Mouse (Mus musculus): ENCODE results near the gene Prex1. TPM values are rescaled to one million over a fixed set of nuclear protein-coding genes. Genes with fewer than 3 reads are reported as not detected.

Prex1 gene
- polyA plus RNA-seq, 1 experiment from 2014 or later, result 16.9 TPM

DNA sequence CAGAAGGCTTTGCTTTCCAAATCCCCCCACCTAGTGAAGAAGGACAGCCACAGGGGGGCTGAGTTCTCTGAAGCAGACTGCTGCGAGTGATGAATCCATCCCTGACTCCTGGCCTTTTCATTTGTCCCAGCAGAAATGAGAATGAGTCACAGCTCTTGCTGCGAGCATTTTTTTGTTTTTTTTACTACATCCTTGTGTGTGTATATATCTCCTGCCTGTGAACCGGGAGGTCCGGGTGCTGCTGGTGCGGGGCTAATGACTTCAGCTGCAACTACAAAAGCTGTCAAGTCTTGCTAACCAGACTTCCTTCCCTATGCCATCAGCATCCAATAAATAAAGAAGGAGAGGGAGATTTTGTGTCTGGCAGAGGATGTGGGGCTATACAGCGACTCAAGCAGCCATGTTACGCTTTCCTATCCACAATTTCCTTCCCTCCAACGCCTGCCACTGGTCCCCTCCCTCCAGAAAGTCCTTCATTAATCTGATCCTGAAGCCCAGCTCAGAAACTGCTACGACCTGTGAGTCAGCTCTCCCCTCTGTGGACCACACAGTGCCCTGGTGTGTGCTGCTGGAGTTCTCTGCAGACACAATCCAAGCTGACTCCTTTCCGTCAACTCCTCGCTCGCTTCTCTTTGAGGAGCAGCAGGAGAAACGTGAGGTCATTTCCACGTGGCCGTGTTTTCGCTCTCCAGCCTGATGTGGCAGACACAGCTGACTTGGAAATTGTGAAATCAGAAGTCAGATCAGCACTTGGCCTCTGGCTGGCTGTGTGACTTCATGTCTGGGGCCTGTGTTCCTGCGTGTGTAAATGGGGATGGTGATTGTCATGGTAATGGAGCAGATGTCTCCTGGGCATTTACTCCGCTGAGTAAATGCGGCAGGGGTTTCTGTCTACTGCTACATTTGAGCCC lies 16.3 kb upstream of the Prex1 start:
- no peaks in the 10 kb centered on the region for H3K36me3 ChIP-seq (ENCODE audit: control insufficient read depth, insufficient read depth, low read length)
- no peak overlapping the region for H3K4me3 ChIP-seq (ENCODE audit: low read length)
- peak; percentile 30; the same call in 1 of the 2 replicates for ATAC-seq (ENCODE audit: low FRiP score, low TSS enrichment)
- H3K4me2 ChIP-seq (replicated peaks; ENCODE audit: low read depth, low read length), result 0 out of 2 replicates have a peak overlapping the region, but pooled peaks have one; percentile 0
- no peaks in the 10 kb centered on the region for H3K27me3 ChIP-seq (ENCODE audit: control insufficient read depth, insufficient read depth, low read length)
- no peak overlapping the region for H3K9ac ChIP-seq (ENCODE audit: low read depth, low read length)
- H3K4me1 ChIP-seq (ENCODE audit: control insufficient read depth, insufficient read depth, low read length), result peaks cover 5% of the 10 kb centered on the region; the same call in 1 of the 2 replicates
- no peaks in the 10 kb centered on the region for H3K9me3 ChIP-seq (ENCODE audit: control insufficient read depth, low read length)
- 32% methylated on average over 19 of the region's 19 CpGs for WGBS
- H3K27ac ChIP-seq (ENCODE audit: low read depth, low read length), result peak overlapping the region; percentile 60; the same call in 1 of the 2 replicates

DNA sequence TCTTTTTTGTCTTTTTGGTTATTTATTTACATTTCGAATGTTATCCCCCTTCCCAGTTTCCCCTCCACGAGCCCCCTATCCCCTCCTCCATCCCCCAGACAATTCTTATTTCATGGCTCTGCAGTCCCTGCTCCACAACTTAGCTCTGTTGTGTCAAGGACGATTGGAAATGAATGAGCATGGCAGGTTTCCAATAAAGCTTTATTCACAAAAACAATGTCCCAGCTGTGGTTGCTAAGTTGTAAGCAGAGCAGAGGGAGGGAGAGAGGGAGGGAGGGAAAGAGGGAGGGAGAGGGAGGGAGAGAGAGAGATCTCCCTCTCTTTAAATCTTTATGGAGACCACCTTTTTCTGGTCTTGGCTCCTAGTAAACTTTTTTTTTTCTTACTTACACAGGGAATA lies 15.4 kb upstream of the Prex1 start:
- Histone ChIP-seq H3K27me3 (ENCODE audit: control insufficient read depth, insufficient read depth, low read length) (no peaks in the 10 kb centered on the region), H3K4me1 (ENCODE audit: control insufficient read depth, insufficient read depth, low read length) (peaks cover 5% of the 10 kb centered on the region; the same call in 1 of the 2 replicates), H3K9ac (ENCODE audit: low read depth, low read length) (no peak overlapping the region), H3K36me3 (ENCODE audit: control insufficient read depth, insufficient read depth, low read length) (no peaks in the 10 kb centered on the region), H3K9me3 (ENCODE audit: control insufficient read depth, low read length) (no peaks in the 10 kb centered on the region), H3K4me3 (ENCODE audit: low read length) (no peak overlapping the region), H3K27ac (ENCODE audit: low read depth, low read length) (no peak overlapping the region), H3K4me2 (replicated peaks; ENCODE audit: low read depth, low read length) (no peak overlapping the region)
- 62% methylated on average over 3 of the region's 3 CpGs for WGBS
- no peak for ATAC-seq (ENCODE audit: low FRiP score, low TSS enrichment)

DNA sequence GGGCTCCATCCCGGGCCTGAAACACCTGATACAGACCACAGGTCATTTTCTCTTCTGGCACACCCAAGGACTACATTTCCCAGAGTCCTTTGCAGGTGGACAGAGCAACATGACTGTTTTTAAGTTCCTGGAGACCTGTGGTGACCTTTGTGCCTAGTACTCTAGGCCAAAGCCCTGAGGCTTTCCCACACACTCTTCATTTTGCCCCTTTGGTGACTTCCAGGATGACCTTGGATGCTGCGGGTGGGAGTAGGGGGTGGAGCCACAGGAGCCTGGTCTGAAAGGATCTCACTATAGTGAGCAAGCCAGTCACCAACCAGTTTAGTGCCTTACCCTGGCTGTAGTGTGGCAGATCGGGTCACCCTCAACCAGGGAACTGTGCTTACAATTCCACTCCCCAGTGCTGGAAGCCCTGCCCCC lies 14.6 kb upstream of the Prex1 start:
- H3K36me3 ChIP-seq (ENCODE audit: control insufficient read depth, insufficient read depth, low read length), result no peaks in the 10 kb centered on the region
- no peak overlapping the region for H3K4me3 ChIP-seq (ENCODE audit: low read length)
- H3K4me1 ChIP-seq (ENCODE audit: control insufficient read depth, insufficient read depth, low read length), result peaks cover 5% of the 10 kb centered on the region; the same call in 1 of the 2 replicates
- 58% methylated on average over 3 of the region's 3 CpGs for WGBS
- H3K9me3 ChIP-seq (ENCODE audit: control insufficient read depth, low read length), result no peaks in the 10 kb centered on the region
- H3K4me2 ChIP-seq (replicated peaks; ENCODE audit: low read depth, low read length), result no peak overlapping the region
- no peaks in the 10 kb centered on the region for H3K27me3 ChIP-seq (ENCODE audit: control insufficient read depth, insufficient read depth, low read length)
- H3K27ac ChIP-seq (ENCODE audit: low read depth, low read length), result no peak overlapping the region
- no peak for ATAC-seq (ENCODE audit: low FRiP score, low TSS enrichment)
- H3K9ac ChIP-seq (ENCODE audit: low read depth, low read length), result no peak overlapping the region

DNA sequence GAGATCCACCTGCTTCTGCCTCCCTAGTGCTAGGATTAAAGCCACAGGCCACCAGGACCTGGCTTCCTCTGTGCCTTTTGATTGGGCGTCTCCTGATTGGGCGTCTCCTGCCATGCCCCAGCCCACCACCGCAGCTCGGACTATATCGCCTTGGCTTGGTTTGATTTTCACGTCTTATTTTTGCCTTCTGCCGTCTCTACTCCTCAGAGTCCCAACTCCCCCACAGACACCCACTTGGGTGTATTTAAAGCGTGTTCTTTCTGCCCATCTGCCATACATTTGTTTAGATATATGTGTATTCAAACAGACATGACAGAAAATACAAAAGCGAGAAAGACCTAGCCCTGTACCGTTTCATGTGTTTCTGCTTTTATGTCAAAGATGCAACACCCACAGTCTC lies 14.2 kb upstream of the Prex1 start:
- Histone ChIP-seq H3K27me3 (ENCODE audit: control insufficient read depth, insufficient read depth, low read length) (no peaks in the 10 kb centered on the region), H3K4me2 (replicated peaks; ENCODE audit: low read depth, low read length) (no peak overlapping the region), H3K27ac (ENCODE audit: low read depth, low read length) (no peak overlapping the region), H3K9me3 (ENCODE audit: control insufficient read depth, low read length) (no peaks in the 10 kb centered on the region), H3K4me1 (ENCODE audit: control insufficient read depth, insufficient read depth, low read length) (peaks cover 5% of the 10 kb centered on the region; the same call in 1 of the 2 replicates), H3K9ac (ENCODE audit: low read depth, low read length) (no peak overlapping the region), H3K36me3 (ENCODE audit: control insufficient read depth, insufficient read depth, low read length) (no peaks in the 10 kb centered on the region), H3K4me3 (ENCODE audit: low read length) (no peak overlapping the region)
- 80% methylated on average over 10 of the region's 10 CpGs for WGBS
- no peak for ATAC-seq (ENCODE audit: low FRiP score, low TSS enrichment)

DNA sequence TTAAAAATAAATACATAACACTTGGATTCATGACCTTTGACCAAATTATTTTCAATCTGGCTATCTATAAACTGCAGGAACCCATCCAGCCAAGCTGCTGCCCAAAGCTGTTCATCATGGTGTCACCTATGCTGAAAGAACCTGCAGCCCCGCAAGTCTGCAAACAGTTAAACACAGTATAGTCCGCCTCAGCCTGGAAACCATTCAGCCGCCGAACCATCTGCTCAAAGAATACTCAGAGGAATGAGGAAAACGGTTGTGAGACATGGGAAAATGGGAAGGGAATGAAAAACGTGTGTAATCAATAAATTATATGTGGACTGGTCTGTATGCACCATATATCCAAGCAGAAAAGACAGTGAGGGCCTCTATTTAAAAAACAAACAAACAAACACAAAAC lies 13.3 kb upstream of the Prex1 start:
- Histone ChIP-seq H3K27ac (ENCODE audit: low read depth, low read length) (no peak overlapping the region), H3K27me3 (ENCODE audit: control insufficient read depth, insufficient read depth, low read length) (no peaks in the 10 kb centered on the region), H3K9ac (ENCODE audit: low read depth, low read length) (no peak overlapping the region), H3K9me3 (ENCODE audit: control insufficient read depth, low read length) (no peaks in the 10 kb centered on the region), H3K36me3 (ENCODE audit: control insufficient read depth, insufficient read depth, low read length) (no peaks in the 10 kb centered on the region), H3K4me2 (replicated peaks; ENCODE audit: low read depth, low read length) (no peak overlapping the region), H3K4me1 (ENCODE audit: control insufficient read depth, insufficient read depth, low read length) (peaks cover 5% of the 10 kb centered on the region; the same call in 1 of the 2 replicates), H3K4me3 (ENCODE audit: low read length) (no peak overlapping the region)
- ATAC-seq (ENCODE audit: low FRiP score, low TSS enrichment), result no peak
- 51% methylated on average over 6 of the region's 6 CpGs for WGBS

DNA sequence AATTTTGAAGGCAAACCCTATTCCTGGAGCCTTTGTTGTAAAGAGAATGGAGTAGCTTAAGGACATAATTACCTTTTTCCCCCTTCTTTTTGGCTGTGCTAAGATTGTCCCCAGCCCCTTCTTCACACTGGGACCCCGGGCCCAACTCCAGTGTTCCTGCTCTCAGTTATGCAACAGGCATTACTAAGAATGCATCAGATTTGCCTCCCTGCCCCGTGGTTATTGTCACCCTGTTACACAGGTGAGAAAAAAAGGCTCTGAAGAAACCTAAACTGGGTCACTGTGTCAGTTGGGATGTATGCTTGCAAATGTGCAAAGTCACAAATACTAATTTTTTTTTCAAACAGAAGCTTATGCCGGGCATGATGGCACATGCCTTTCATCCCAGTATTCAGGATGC lies 6.8 kb upstream of the Prex1 start:
- no peak for ATAC-seq (ENCODE audit: low FRiP score, low TSS enrichment)
- Histone ChIP-seq H3K4me1 (ENCODE audit: control insufficient read depth, insufficient read depth, low read length) (no peaks in the 10 kb centered on the region), H3K4me3 (ENCODE audit: low read length) (no peak overlapping the region), H3K4me2 (replicated peaks; ENCODE audit: low read depth, low read length) (no peak overlapping the region), H3K27me3 (ENCODE audit: control insufficient read depth, insufficient read depth, low read length) (no peaks in the 10 kb centered on the region), H3K9me3 (ENCODE audit: control insufficient read depth, low read length) (no peaks in the 10 kb centered on the region), H3K27ac (ENCODE audit: low read depth, low read length) (no peak overlapping the region), H3K36me3 (ENCODE audit: control insufficient read depth, insufficient read depth, low read length) (no peaks in the 10 kb centered on the region), H3K9ac (ENCODE audit: low read depth, low read length) (no peak overlapping the region)
- 70% methylated on average over 3 of the region's 3 CpGs for WGBS

DNA sequence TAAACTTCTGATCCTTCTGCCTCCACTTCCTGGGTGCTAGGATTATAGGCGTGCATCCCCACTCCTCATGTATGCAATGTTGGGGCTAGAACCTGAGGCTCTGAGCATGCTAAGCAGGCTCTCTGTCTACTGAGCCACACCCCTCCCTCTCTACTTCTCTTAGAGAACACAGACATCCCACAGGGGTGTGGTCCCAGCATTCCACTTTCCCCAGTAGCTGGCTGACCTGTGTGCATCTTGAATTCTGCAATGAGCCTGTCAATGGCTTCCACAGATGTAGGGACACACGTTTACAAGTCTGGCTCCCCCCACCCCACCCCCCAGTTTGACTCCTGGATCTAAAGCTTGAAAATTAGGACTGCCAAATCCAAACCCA lies 6.3 kb upstream of the Prex1 start:
- Histone ChIP-seq H3K27ac (ENCODE audit: low read depth, low read length) (no peak overlapping the region), H3K4me1 (ENCODE audit: control insufficient read depth, insufficient read depth, low read length) (no peaks in the 10 kb centered on the region), H3K4me3 (ENCODE audit: low read length) (no peak overlapping the region), H3K36me3 (ENCODE audit: control insufficient read depth, insufficient read depth, low read length) (no peaks in the 10 kb centered on the region), H3K9ac (ENCODE audit: low read depth, low read length) (no peak overlapping the region), H3K27me3 (ENCODE audit: control insufficient read depth, insufficient read depth, low read length) (no peaks in the 10 kb centered on the region), H3K4me2 (replicated peaks; ENCODE audit: low read depth, low read length) (no peak overlapping the region), H3K9me3 (ENCODE audit: control insufficient read depth, low read length) (no peaks in the 10 kb centered on the region)
- no peak for ATAC-seq (ENCODE audit: low FRiP score, low TSS enrichment)
- WGBS, result 71% methylated on average over 2 of the region's 2 CpGs

DNA sequence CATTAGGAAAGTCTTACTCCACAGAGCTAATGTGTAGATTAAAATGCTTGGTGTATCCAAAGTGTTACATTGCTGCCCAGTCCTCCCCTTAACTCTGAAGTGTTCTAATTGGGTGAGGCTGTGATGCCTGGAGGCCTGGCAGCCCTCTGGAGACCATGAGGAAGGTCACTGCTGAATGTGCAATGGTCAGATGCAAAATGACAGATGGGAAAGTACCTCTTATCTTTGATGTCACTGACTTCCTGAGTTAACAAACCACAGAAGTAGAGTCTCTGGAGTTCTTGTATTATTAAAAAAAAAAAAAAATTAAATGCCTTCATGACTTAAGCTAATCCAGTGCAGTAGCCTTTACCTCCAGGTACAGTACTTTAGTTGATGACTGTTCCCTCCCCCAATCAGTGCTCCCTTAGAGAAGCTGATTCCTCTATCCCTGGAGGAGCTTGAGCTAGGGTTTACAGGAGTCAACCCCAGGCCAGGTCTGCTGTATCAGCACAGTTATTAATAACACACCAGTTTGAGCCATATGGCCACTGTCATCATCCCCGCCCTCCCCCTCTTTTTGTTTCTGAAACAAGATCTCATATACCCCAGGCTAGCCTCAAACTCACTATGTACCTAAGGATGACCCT lies 5.8 kb upstream of the Prex1 start:
- Histone ChIP-seq H3K4me3 (ENCODE audit: low read length) (no peak overlapping the region), H3K4me1 (ENCODE audit: control insufficient read depth, insufficient read depth, low read length) (0 out of 2 replicates have a peak, but pooled peaks cover 3% of the 10 kb centered on the region), H3K4me2 (replicated peaks; ENCODE audit: low read depth, low read length) (no peak overlapping the region), H3K36me3 (ENCODE audit: control insufficient read depth, insufficient read depth, low read length) (no peaks in the 10 kb centered on the region), H3K9ac (ENCODE audit: low read depth, low read length) (no peak overlapping the region), H3K27me3 (ENCODE audit: control insufficient read depth, insufficient read depth, low read length) (no peaks in the 10 kb centered on the region), H3K27ac (ENCODE audit: low read depth, low read length) (no peak overlapping the region), H3K9me3 (ENCODE audit: control insufficient read depth, low read length) (no peaks in the 10 kb centered on the region)
- WGBS, result 95% methylated on average over 1 of the region's 1 CpGs
- ATAC-seq (ENCODE audit: low FRiP score, low TSS enrichment), result no peak

DNA sequence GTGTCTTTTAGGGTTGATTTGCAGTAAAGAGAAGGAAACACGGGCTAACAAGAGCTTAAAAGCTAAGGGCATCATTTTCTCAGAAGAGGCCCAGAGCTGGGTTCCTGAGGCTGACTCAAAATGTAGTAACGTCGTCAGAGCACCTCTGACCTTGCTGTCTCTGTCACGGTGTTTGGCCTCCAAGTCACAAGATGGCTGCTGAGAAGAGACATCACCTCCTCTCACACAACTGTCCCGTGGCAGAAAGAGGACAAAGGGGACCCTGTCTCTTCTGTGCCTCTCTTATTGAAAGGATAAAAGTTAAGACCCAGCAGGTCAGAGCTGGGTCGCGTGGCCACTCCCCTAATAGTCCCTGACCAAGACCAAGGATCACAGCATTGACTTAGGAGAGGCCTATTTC lies 2.4 kb upstream of the Prex1 start:
- H3K9me3 ChIP-seq (ENCODE audit: control insufficient read depth, low read length), result no peaks in the 10 kb centered on the region
- no peak overlapping the region for H3K4me3 ChIP-seq (ENCODE audit: low read length)
- no peak overlapping the region for H3K27ac ChIP-seq (ENCODE audit: low read depth, low read length)
- ATAC-seq (ENCODE audit: low FRiP score, low TSS enrichment), result no peak
- H3K9ac ChIP-seq (ENCODE audit: low read depth, low read length), result no peak overlapping the region
- 77% methylated on average over 7 of the region's 7 CpGs for WGBS
- peaks cover 20% of the 10 kb centered on the region for H3K4me1 ChIP-seq (ENCODE audit: control insufficient read depth, insufficient read depth, low read length)
- H3K27me3 ChIP-seq (ENCODE audit: control insufficient read depth, insufficient read depth, low read length), result no peaks in the 10 kb centered on the region
- no peak overlapping the region for H3K4me2 ChIP-seq (replicated peaks; ENCODE audit: low read depth, low read length)
- no peaks in the 10 kb centered on the region for H3K36me3 ChIP-seq (ENCODE audit: control insufficient read depth, insufficient read depth, low read length)

Measured in kidney, embryonic 14.5 days (tissue).